Mouse (Mus musculus) adrenal gland, postnatal 14 days (tissue): ENCODE measurements around the gene B130006D01Rik. TPM values are rescaled to one million over a fixed set of nuclear protein-coding genes. Genes with fewer than 3 reads are reported as not detected.
A peak's percentile ranks its signal among the peaks of the same experiment; 100 is the strongest.

Experiments used
- DNase-seq: peaks from one replicate; pipeline ENCODE4 v3.0.0; 2021; ENCODE audit warnings: mixed read lengths
- total RNA-seq: library from RNA; stranded (reverse); gene quantifications from 2 replicates; pipeline ENCODE4 v1.2.3, GENCODE M21; 2021

Gene B130006D01Rik
- total RNA-seq, 1 experiment from 2014 or later: 0.82 TPM

DNA sequence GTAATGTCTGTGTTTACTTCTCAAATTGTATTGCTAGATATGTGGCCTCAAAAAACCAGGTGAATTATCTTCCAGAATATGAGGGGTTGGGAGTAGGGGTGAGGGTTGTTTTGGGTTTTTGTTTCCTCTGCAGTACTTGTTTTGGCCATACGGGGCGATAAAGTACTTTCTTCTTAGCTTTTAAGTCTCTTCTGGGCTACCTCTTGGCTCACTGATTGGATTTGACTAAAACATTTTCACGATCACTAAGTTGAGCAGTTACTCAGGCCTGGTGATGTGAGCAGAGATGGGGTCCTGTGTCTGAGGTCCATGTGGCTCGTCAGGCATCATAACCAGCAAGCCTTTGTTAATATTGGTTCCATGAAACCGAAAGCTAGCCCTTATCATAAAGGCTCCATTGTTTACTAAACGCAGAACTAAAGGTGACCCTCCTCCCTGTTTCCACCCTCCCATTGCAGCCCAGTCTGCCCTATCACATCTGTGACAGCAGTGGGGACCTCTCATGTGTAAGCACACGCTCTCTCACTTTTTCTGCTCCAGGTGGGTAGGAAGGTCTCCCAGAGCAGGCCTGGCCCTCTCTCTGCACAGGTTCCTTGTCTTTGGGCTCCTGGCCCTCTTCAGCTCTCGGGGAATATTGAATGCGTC is 47.5 kb downstream of the B130006D01Rik start:
- peak; percentile 43 for DNase-seq

DNA sequence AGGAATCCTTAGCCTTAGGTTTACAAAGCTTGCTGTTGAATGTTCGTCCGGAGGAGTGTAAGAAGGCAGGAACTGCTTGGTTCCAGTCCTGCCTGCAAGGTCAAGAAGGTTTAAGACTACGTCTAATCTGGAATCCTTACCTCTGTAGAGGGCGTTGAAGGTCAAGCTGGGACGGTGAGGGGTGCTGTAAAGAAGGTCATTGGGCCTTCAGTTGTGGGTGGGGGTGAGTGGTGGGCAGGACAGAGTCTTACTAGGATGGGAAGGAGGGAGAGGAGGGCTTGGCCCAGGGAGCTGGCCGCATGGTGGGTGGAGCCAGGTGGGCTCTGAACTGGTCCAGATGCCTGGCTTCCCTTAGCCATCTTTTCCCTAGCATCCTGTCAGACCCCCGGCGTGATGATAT is 48.3 kb downstream of the B130006D01Rik start:
- no peak for DNase-seq

GRCm38 (mm10) chr11:95773264-95773663 is 49.9 kb downstream of the B130006D01Rik start:
- no peak for DNase-seq

Other genes with a start within 250 kb of the B130006D01Rik start
- gene Nxph3, start 209.0 kb upstream of the B130006D01Rik start, total RNA-seq: 2.6 and 3.8 TPM in 2 replicates
- gene Ngfr, start 135.9 kb upstream of the B130006D01Rik start, total RNA-seq: 5.6 and 14.3 TPM in 2 replicates
- 332 and 338 TPM in 2 replicates for gene Phb, start 56.6 kb upstream of the B130006D01Rik start, total RNA-seq
- 42.9 and 43.6 TPM in 2 replicates for gene Zfp652, start 10.9 kb upstream of the B130006D01Rik start, total RNA-seq
- gene Phospho1, start 100.9 kb downstream of the B130006D01Rik start, total RNA-seq: 269 and 312 TPM in 2 replicates
- 30.3 and 31.4 TPM in 2 replicates for gene Gngt2, start 113.6 kb downstream of the B130006D01Rik start, total RNA-seq
- 15.6 and 20.9 TPM in 2 replicates for gene Abi3, start 118.9 kb downstream of the B130006D01Rik start, total RNA-seq
- not detected in 2 replicates for gene B4galnt2, start 191.3 kb downstream of the B130006D01Rik start, total RNA-seq